Mouse (Mus musculus): Measurements from ENCODE around the gene Ank2. TPM values are rescaled to one million over a fixed set of nuclear protein-coding genes. Genes with fewer than 3 reads are reported as not detected.

Ank2 gene
- polyA plus RNA-seq, 1 experiment = 352 TPM

DNA sequence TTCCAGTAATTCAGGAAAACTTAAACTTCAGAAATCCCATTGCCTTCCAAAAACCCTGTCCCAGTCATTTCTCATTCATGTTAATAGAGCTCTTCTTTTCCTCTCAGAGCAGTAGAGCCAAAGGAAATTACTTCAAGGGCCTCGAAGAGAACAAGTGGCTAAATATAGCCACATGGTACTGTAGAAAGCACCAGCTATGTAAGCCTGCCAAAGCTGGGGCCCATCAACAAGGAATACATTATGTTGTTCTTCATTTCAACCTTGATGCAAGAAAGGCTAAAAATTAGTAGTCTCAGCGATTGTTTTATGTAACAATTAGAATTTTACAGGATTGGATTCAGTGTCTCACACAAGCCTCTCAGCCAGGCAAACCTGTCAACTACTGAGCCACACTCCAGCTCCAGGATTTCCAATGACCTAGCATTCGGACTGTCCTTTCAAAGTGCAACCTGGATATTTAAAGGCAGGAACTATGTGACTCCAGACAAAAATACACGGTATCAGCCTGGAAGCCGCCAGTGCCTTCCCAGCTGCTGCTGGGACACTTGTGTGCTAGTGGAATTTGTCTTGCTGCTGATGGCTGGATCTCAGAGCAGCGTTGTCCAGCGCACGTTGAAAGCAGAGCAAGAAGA is 26.2 kb upstream of the Ank2 start:
- TF ChIP-seq POLR2A (IDR thresholded peaks at IDR 0.05; ENCODE audit: extremely low read depth, insufficient read depth, low read length) (no peak), CTCF (IDR thresholded peaks at IDR 0.05; ENCODE audit: extremely low read depth, insufficient read depth, low read length) (no peak)
- no peak overlapping the region for H3K4me3 ChIP-seq (ENCODE audit: insufficient read depth, low read length)
- no peak overlapping the region for H3K27ac ChIP-seq (ENCODE audit: insufficient read depth, low read length)
- H3K4me1 ChIP-seq (ENCODE audit: control insufficient read depth, insufficient read depth, low read length) = no peaks in the 10 kb centered on the region

DNA sequence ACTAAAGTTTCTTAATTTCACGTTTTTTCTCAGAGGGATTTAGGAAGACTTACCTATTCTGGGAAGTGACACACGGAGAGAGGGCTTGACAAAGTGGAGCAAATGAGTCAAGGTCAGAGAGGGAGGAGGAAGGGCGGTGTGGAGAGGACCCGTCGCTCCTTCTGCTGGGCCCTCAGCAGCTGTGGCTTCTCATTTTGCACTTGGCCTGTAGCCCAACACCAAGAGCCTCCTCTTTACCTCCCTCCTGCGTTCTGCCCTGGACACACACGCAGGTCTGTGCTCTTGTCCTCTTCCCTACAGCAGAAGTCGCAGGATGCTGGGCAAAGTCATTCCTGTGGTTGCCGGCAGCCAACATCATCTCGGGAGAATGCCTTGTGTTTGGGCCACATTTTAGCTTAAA is 22.0 kb upstream of the Ank2 start:
- TF ChIP-seq POLR2A (IDR thresholded peaks at IDR 0.05; ENCODE audit: extremely low read depth, insufficient read depth, low read length) = no peak
- no peak for TF ChIP-seq CTCF (IDR thresholded peaks at IDR 0.05; ENCODE audit: extremely low read depth, insufficient read depth, low read length)
- no peak overlapping the region for H3K4me3 ChIP-seq (ENCODE audit: insufficient read depth, low read length)
- no peak overlapping the region for H3K27ac ChIP-seq (ENCODE audit: insufficient read depth, low read length)
- no peaks in the 10 kb centered on the region for H3K4me1 ChIP-seq (ENCODE audit: control insufficient read depth, insufficient read depth, low read length)

DNA sequence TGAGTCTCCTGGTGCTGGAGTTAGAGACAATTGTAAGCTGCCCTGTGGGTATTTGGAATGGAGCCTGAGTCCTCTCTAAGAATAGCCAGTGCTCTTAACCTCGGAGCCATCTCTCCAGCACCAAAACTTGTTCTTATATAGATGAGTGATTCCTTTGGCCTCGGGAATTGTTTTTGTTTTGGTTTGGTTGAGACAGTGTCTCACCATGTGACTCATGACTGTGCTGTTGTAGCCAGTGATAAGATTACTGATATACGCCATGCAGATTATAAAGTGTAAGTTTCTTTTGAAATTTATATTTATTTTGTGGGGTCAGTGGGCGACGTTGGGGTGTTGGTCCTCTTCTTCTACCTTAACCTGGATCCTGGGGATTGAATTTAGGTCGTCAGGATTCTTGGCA is 21.1 kb upstream of the Ank2 start:
- H3K27ac ChIP-seq (ENCODE audit: insufficient read depth, low read length) = no peak overlapping the region
- TF ChIP-seq CTCF (IDR thresholded peaks at IDR 0.05; ENCODE audit: extremely low read depth, insufficient read depth, low read length) = no peak
- no peak for TF ChIP-seq POLR2A (IDR thresholded peaks at IDR 0.05; ENCODE audit: extremely low read depth, insufficient read depth, low read length)
- H3K4me1 ChIP-seq (ENCODE audit: control insufficient read depth, insufficient read depth, low read length) = no peaks in the 10 kb centered on the region
- no peak overlapping the region for H3K4me3 ChIP-seq (ENCODE audit: insufficient read depth, low read length)

DNA sequence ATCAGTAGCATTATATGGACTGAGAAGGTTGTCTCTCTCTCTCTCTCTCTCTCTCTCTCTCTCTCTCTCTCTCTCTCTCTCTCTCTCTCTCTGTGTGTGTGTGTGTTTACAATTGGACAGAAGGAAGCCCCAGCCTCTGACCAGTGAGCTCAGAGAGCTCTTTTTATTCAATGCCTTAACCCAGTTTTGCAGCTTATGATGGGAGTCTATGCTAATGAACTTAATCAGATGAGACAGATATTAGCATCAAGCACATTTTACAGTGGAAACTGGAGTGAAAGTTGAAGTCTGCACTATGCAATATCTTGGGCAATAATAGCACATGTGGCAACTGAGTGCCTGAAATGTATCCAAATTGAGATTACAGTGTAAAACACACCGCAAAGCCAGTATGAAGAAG is 16.1 kb upstream of the Ank2 start:
- no peak overlapping the region for H3K4me3 ChIP-seq (ENCODE audit: insufficient read depth, low read length)
- TF ChIP-seq POLR2A (IDR thresholded peaks at IDR 0.05; ENCODE audit: extremely low read depth, insufficient read depth, low read length) (no peak), CTCF (IDR thresholded peaks at IDR 0.05; ENCODE audit: extremely low read depth, insufficient read depth, low read length) (no peak)
- no peak overlapping the region for H3K27ac ChIP-seq (ENCODE audit: insufficient read depth, low read length)
- peaks cover 6% of the 10 kb centered on the region for H3K4me1 ChIP-seq (ENCODE audit: control insufficient read depth, insufficient read depth, low read length)

DNA sequence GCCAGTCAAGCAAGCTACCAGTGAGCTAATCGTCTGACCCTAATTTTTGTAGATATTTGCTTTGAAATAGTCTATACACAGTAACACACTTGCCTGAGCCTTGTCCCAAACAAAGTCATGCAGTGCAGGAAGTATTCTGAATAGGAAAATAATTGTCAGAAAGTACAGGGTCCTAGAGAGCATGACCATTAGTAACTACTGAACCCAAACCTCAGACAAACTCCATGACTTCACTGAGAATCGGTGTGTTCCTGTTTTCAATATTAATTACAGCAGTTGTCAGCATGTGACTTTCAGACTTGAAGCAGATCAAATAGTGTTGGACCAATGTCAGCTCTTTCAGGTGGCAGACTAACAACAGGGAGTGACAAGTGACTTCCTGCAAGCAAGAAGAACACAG is 14.5 kb upstream of the Ank2 start:
- TF ChIP-seq POLR2A (IDR thresholded peaks at IDR 0.05; ENCODE audit: extremely low read depth, insufficient read depth, low read length) = no peak
- no peak for TF ChIP-seq CTCF (IDR thresholded peaks at IDR 0.05; ENCODE audit: extremely low read depth, insufficient read depth, low read length)
- no peak overlapping the region for H3K27ac ChIP-seq (ENCODE audit: insufficient read depth, low read length)
- peaks cover 6% of the 10 kb centered on the region for H3K4me1 ChIP-seq (ENCODE audit: control insufficient read depth, insufficient read depth, low read length)
- H3K4me3 ChIP-seq (ENCODE audit: insufficient read depth, low read length) = no peak overlapping the region

DNA sequence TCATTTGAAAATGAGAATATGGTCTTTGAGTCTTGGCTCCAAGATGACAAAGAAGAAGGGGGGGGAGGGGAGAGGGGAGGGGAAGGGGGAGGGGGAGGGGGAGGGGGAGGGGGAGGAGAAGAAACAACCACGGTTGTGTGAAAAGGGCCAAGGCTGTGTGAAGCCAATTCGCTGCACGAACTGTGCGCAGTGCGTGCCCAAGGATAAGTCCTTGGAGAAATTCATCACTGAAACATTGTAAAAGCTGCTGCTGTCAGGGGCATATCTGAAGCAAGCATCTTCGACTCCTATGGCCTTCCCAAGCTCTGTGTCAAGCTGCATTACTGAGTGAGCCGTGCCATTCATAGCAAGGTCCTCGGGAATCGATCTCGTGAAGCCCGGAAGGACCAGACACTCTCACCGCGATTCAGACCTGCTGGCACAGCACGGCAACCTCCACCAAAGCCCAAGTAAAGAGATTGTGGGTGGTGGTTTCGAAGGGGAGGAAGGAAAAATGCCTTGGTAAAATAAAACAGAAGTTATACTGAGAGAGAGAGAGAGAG is 13.7 kb upstream of the Ank2 start:
- Histone ChIP-seq H3K4me1 (ENCODE audit: control insufficient read depth, insufficient read depth, low read length) (peaks cover 6% of the 10 kb centered on the region), H3K27ac (ENCODE audit: insufficient read depth, low read length) (no peak overlapping the region), H3K4me3 (ENCODE audit: insufficient read depth, low read length) (no peak overlapping the region)
- TF ChIP-seq POLR2A (IDR thresholded peaks at IDR 0.05; ENCODE audit: extremely low read depth, insufficient read depth, low read length) (no peak), CTCF (IDR thresholded peaks at IDR 0.05; ENCODE audit: extremely low read depth, insufficient read depth, low read length) (no peak)

DNA sequence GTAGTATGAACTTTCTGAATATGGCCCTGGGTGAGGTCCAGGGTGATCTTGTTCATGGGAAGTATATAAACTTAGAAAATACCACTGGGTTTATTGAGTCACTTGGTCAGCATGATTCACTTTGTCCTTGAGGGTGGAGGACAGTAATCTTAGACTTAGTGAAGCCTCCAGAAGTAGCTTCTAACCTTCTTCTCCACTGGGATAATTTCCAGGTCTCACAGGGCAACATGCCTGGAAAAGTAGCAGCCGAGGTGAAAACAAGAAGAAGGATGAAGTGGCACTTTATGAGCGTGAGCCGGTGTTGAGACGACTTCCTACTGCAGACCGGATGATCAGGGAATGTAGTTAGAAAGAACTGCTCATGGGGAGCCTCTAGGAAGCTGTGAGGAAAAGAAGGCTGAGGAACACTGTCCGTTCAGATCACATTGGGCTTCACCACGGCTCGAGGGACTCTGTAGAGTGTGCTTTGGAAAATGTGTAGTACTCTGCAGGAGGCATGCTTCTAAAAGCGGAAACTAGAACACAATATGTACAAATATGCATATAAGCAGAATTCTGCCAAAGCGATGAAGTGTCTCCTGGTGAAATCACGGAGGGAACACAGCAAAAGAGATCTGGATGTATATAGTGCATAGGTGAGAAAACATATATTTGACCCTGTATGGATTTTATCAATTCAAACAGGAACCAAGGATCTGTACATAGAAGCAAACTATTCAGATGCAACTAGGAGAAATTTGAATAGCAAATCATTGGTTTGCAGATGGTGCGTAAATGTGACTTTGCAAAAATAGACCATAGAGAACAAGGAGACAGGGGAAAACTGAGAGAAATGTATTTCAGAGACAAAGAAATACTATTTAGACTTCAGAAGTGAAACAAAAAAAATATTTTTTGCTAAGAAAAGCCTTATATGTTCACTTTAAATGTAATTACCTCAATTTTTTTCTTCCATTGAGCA is 12.9 kb upstream of the Ank2 start:
- Histone ChIP-seq H3K4me1 (ENCODE audit: control insufficient read depth, insufficient read depth, low read length) (peaks cover 6% of the 10 kb centered on the region), H3K4me3 (ENCODE audit: insufficient read depth, low read length) (no peak overlapping the region), H3K27ac (ENCODE audit: insufficient read depth, low read length) (no peak overlapping the region)

DNA sequence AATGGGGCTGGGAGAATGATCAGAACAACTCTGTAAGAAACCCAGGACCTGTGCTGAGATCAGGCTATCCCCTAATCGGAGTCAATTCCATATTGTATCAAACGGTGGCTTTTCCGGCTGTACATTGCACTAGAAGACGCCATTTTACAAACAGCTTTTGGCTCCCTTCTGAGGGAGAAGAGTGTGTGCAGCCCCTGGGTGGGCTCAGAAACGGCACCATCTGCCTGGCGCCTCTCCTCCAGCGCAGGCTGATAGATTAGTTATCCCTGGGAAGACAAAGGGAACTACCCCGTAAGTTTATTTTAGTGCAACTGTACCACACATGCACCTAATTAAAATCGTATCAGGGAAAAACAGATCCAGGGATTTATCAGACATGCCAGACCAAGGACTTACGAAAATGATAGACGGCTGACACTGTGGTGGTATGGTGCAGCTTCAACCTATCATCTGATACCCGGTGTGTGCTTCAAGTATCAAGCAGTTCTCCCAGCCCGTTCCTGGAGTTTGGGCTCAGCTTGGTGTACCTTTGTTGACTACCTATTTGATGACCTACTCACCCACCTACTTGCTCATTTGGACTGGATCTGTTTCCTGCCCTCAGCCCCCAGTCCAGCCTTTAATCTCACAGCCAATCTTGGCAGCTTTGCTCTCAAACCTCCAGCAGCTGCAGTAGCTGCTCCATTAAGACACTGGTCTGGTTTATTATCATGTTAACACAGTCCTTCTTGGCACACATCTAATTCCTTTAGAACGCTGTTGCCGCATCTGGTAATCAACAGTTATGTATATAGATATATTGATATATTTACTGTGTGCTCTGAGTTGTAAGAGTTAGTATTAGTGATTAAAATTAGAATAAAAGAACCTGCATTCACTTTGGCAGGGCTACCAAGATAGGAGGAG is 9.0 kb upstream of the Ank2 start:
- TF ChIP-seq CTCF (IDR thresholded peaks at IDR 0.05; ENCODE audit: extremely low read depth, insufficient read depth, low read length) = no peak
- TF ChIP-seq POLR2A (IDR thresholded peaks at IDR 0.05; ENCODE audit: extremely low read depth, insufficient read depth, low read length) = no peak
- H3K27ac ChIP-seq (ENCODE audit: insufficient read depth, low read length) = no peak overlapping the region
- no peak overlapping the region for H3K4me3 ChIP-seq (ENCODE audit: insufficient read depth, low read length)

More for the DNA sequence above, 12.9 kb upstream of the Ank2 start:
- TF ChIP-seq POLR2A (IDR thresholded peaks at IDR 0.05; ENCODE audit: extremely low read depth, insufficient read depth, low read length) (no peak), CTCF (IDR thresholded peaks at IDR 0.05; ENCODE audit: extremely low read depth, insufficient read depth, low read length) (no peak)

More for the DNA sequence above, 9.0 kb upstream of the Ank2 start:
- H3K4me1 ChIP-seq (ENCODE audit: control insufficient read depth, insufficient read depth, low read length) = peaks cover 6% of the 10 kb centered on the region

Measured in cortical plate, adult 2 months (tissue).